Mouse (Mus musculus): Measurements from ENCODE around the gene Zmiz2. TPM values are rescaled to one million over a fixed set of nuclear protein-coding genes. Genes with fewer than 3 reads are reported as not detected.

The Zmiz2 gene
- 68.9 TPM for polyA plus RNA-seq (2017; shearing (Covaris generic))

GRCm38 (mm10) chr11:6388726-6389413 is at the start of gene Zmiz2:
Gene Zmiz2, plus strand, starts transcription at chr11:6389074.

DNA sequence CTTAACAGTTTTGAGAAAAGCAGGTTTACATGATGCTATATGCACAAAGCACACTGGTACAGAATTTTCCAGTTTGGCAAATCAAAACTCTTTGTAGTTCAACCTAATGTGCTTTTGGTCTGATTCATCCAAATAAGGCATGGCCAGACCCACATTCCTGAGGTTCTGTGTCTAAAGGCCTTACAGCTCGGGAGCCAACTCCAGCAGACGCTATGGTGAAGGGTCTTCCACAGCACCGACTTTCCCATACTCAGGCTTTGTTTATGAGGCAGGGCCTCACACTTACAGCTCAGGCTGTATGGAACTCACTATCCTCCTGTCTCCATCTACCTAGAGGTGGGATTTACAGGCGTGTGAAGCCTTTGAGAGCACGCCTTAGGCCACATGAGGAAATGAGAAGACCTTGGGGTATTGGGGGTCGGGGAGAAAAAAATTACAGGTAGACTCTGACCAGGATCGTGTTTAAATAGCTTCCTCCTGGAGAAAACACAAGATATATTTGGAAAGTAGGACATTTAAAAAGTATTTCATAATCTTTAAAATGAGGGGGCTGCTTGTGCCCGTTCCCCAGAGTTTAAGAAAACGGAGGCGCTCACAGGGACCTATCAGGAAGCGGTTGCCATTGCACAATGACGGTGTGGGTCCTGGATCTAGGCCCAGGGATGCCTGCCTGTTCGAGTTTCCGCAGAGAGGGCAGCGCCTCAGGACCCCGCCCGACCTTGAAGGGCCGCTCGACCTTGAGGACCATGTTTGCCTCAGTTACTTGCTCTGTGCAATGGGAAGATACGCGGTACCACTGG is 26.1 kb downstream of the Zmiz2 start, which contains the start of gene Ppia:
TSS of gene Ppia (plus strand) at position 693 of the 800 bp plus-strand sequence.

DNA sequence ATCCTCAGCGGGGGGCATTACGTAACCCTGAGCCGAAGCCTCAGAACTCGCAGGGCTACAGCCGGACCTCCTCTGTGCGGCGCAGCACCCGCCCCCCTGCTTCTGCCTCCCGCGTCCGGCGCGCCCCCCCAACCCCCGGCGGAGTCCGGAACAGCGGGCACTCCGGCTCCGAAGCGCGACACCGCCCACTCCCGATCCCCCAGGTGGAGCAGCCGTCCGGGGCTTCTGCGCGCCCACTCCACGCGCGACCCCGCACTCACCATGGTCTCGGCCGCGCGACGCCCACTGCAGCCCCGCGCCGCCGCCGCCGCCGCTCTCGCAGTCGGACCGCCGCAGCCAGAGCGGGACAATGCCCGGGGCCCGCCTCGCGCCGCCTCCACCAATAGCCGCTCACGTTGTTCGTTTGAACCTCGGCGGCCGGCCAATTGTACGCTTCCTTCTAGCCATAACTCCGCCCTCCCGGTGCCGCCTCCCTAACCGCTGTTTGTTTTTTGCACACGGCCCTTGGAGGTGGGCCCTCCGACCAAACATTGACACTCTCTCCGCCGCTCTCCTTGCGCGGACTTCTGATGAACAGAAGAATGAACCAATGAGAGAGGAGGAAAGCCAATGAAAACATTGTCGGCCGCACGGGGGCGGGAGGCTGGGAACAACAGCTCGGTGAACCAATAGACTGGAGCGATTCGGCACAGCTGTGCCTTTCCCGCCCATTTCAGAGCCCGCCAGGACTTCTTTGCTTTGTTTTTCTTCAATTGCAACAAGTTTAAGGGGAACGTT is 55.4 kb downstream of the Zmiz2 start, which contains the start of gene H2afv:
TSS of gene H2afv (minus strand) at position 367 of the 777 bp plus-strand sequence.

Other genes with a start within 250 kb of the Zmiz2 start
- gene A730071L15Rik, start 189.0 kb upstream of the Zmiz2 start, polyA plus RNA-seq (2017; shearing (Covaris generic)), result 0.35 TPM
- 46.3 TPM for gene Nudcd3, start 188.7 kb upstream of the Zmiz2 start, polyA plus RNA-seq (2017; shearing (Covaris generic))
- not detected for gene Npc1l1, start 158.9 kb upstream of the Zmiz2 start, polyA plus RNA-seq (2017; shearing (Covaris generic))
- 54.1 TPM for gene Ddx56, start 121.3 kb upstream of the Zmiz2 start, polyA plus RNA-seq (2017; shearing (Covaris generic))
- 46.1 TPM for gene Tmed4, start 114.2 kb upstream of the Zmiz2 start, polyA plus RNA-seq (2017; shearing (Covaris generic))
- gene Ogdh, start 97.4 kb upstream of the Zmiz2 start, polyA plus RNA-seq (2017; shearing (Covaris generic)), result 209 TPM
- 3,883 TPM for gene Ppia, start 26.4 kb downstream of the Zmiz2 start, polyA plus RNA-seq (2017; shearing (Covaris generic))
- gene H2afv, start 55.4 kb downstream of the Zmiz2 start, polyA plus RNA-seq (2017; shearing (Covaris generic)), result 146 TPM
- 53.9 TPM for gene Purb, start 86.8 kb downstream of the Zmiz2 start, polyA plus RNA-seq (2017; shearing (Covaris generic))
- gene Myo1g, start 131.9 kb downstream of the Zmiz2 start, polyA plus RNA-seq (2017; shearing (Covaris generic)), result 145 TPM
- 317 TPM for gene Ccm2, start 157.8 kb downstream of the Zmiz2 start, polyA plus RNA-seq (2017; shearing (Covaris generic))
- 0.69 TPM for gene Nacad, start 217.0 kb downstream of the Zmiz2 start, polyA plus RNA-seq (2017; shearing (Covaris generic))
- 21.7 TPM for gene Tbrg4, start 237.0 kb downstream of the Zmiz2 start, polyA plus RNA-seq (2017; shearing (Covaris generic))
- gene Wap, start 249.6 kb downstream of the Zmiz2 start, polyA plus RNA-seq (2017; shearing (Covaris generic)), result not detected

Data from effector memory CD4-positive, alpha-beta T cell, adult 5 months (primary cell).